Mouse (Mus musculus) telencephalon, adult 2 months (tissue): ENCODE data around the gene Dad1.

Source experiments
- DNase-seq: peaks from one replicate; pipeline ENCODE4 v3.0.0-alpha.2; 2011; ENCODE audit warnings: low read depth, low spot score

Dad1 gene

DNA sequence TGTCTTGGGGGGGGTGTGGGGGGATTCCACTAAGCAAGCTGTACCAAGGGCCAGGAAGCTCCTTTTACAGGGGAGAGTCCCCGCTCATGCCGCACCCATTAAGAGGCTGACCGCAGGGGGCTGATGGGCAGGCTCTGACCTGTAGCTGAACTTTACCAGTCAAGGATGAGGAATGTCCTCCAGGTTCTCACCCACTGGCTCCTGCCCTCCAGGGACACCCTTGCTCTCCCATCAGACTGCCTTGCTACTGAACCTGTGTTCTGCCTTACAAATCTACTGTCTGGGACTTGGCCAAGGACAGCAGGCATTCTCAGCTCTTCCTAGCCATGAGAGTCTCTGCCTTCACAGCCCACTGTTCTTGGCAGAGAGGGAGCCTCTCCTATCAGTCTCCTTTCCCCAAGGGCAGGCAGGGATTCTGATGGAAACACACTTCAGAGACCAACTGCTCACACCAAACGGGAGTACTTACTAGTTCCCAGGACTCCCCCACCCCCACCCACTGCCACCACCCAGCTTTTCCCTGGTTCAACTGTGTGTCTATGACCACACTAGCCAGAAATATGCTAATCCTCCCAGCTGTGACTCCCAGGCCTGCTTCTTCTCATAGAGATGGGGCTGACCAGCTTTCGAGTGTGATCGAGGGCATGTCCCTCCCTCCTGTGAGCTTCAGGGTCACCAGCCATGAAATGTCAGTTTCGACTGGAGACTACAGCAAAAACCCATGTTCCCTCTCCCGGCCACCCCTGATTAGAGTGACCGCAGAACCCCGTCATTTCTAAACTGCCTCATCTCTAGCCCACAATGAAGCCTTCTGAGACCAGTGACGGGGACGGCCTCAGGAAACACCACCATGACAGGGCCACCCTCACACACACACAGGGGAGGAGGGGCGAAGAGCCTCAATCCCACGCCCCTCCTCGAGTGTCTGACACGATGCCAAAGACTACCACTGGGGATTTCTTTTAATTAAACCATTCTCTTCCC, 29.1 kb downstream of the Dad1 start:
- DNase-seq = no peak

DNA sequence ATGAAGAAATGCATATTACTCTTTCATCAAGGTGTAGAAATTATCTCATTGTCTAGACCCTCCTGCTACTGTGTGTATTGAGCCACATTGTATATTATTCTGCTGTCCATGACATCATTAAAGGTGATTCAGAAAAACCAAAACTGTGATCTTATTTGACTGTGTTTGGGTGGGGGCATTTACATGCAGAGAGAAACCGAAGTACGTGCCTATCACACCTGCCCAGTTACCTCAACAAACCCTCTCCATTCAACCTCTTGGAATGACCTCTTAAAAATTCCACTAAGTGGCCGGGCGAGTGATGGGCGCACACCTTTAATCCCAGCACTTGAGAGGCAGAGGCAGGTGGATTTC, 29.9 kb downstream of the Dad1 start:
- DNase-seq = no peak

DNA sequence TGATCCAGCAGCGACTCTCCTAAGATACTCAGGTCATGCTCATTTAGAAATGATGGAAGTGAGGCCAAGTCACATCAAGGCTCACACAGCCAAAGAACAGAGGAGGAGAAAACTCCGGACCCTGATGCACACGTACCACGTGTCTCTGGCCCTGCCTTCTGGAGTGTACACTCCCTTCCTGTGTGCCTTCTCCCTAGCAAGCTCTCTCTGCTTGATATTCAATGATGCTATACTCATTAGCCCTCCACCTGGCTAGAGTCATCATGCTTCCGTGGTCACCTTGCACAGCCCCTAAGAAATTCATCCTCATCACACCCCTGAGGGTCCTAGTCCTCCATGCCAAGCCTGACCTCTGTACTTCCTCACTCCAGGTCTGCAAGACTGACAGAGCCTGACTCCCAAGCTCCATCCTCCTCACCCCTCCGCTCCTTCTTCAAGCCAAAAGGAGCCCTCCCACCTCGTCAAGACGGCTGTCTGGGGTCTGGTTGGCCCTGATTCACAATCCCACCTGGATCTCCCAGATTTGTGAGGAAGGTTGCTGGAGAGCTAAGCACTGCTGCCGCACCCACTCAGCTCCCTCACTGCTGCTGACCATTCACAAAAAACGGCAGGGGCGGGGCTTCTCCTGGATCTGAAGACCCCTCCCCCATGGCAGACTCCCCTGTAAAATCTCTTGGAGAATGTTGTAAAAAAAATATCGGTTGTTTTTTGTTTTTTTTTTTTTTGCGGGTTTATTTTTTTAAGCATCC, 30.4 kb downstream of the Dad1 start:
- DNase-seq = no peak

DNA sequence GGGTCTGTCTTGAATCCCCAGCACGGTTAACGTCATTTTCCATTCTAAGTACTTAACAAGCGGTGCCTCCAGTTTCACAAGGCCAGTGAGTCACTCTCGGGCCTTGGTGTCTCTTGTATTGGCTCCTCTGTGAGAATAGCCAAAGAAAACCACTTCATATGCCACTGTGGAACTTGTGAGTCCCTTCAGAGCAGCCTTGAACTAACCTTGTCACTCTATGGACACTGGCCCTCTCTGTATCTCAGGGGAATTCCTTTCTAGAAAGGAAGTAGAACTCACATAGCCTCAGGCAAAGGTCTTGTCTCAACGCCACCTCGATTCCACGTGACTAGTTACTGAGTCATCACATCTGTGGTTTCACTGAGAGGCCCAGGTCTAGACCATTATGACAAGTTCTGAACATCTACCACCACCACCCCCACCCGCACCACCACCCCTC, 31.6 kb downstream of the Dad1 start:
- DNase-seq = no peak

DNA sequence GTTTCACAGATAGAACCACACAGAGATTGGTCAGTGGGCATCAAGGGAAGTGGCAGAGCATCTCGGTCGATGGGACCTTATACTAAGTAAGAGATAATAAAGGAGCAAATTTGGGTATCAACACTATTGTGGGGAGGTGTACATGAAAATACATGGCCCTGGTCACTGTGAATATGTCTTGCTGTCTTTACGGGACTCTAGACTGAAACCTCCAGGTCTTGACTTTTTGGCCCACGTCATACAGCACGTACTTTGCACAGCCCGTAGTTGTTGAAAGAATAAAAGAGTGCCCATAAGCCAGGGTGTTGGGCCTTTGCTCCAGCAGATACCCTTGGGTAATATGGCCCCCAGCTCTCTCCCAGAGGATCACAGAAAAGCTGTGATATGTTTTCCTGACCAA, 32.3 kb downstream of the Dad1 start:
- no peak for DNase-seq

DNA sequence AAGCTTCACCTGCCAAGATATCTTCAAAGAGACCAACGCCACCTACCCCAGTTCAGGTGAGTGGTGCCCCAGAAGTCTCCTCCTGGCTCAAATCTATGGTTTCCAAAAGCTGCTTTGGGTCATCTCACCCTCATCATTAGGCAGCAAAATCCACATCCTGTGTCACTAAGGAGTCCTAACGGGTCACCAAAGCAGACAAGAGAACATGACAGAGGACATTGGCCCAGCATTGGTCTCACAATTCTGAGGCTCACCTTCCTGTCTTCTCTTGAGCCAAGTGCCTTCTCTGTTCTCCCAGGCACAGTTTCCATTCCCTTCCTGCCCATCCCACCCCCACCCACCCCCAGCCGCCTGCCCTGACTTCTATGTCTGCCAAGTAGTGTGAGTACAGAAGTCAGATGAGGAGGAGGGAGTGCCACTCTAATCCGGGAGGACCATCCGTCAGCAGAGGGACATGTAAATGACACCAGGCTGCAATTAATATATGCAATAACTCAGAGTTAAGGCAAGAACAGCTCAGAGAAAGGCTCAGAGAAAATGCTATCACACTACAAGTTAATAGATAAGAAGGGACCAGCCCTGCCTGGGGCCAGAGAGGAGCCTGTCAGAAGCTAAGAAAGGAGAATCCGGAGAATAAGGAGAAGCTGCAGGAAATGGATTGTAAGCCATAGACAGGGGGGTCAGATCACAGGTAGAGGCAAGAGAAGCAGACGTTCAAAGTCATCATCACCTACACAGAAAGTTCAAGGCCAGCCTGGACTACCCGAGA, 33.0 kb downstream of the Dad1 start:
- DNase-seq = no peak

DNA sequence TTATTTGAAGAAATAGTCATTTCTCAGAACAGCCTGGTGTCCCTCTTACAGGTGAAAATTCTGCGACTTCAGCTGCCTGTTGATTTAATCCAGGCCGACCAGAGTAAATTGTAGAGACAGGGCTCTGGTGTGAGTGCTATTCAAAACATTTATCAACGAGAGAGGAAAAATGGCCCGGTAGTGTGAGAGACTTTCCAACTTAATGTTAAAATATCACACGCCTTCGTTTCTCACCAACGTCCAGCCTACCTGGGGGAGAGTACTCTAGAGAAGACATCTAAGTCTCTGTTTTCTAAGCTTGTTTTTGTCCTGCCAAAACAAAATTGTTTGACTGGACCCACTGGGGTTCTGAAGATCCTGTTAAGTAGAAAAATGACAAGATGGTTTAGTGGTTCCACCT, 34.1 kb downstream of the Dad1 start:
- no peak for DNase-seq

DNA sequence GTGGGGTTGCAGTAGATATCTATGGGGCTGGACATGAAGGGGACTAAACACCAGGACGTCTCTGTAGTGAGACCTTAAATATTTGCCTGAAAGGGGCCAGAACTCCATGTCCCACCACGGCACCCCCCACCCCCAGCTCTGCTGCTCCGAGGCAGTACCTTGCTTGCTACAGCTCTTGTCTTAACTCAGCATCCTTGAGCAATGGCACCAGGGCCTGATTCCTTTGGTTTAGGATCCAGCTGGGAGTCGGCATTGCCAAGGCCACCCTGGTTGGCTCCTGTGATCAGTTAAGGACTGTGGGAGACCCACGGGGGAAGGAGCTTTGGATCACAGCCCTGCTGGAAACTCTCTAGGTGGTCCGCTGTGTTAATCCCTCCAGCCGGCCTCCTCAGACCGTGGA, 34.6 kb downstream of the Dad1 start:
- no peak for DNase-seq

DNA sequence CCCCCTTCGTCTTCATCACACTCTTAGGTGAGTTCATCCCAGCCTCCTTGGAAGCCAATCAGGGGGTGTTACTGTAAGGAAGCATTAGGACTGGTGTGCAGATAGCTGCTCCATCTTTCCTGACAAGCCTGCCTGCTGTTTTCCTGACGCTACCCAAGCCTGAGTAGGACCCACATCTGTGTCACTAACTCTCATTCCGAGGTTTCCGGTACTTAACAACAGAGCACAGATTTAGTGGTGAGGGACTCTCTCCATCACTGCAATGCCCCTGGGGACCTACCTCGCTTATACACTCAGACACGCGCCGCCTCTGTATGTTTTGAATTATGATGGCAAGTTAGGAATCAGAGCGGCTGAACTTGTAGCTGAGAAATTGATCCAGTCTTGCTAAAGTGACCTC, 35.2 kb downstream of the Dad1 start:
- DNase-seq = no peak

DNA sequence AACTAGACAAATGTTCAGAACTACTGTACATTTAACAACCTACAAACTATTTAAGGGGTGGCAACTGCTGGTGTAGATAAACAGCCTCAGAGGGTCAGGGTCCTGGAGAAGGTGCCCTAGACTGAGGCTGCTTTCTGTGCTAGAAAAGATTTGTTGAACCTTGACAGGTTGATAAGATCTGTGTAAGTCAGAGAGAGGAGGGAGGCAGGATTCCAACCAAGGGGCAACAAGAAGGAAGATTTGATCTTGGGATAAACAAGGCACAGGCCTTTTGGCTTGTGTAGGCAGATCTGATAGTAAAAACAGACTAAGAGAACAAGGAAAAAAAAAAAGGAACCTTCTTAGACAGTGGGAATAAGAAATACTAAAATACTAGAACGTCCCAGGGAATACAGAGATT, 35.7 kb downstream of the Dad1 start:
- no peak for DNase-seq

DNA sequence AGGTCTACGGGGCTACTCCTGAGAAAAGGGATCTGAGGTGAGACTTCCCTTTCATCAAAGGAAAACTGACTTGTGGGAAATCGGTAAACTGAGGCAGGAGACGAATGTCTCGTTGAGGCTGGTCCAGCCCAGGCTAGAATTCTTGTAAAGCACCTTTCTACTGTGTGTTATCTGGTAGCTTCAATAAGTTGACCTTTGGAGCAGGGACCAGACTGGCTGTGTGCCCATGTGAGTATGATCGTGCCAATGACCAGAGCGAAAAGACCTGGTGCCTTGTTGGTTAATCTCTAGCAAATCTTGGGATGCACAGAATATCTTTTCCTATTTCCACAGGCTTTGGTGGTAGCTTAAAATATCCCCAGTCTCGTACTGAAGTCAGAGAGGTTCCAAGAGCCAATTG, 37.8 kb downstream of the Dad1 start:
- DNase-seq = no peak

DNA sequence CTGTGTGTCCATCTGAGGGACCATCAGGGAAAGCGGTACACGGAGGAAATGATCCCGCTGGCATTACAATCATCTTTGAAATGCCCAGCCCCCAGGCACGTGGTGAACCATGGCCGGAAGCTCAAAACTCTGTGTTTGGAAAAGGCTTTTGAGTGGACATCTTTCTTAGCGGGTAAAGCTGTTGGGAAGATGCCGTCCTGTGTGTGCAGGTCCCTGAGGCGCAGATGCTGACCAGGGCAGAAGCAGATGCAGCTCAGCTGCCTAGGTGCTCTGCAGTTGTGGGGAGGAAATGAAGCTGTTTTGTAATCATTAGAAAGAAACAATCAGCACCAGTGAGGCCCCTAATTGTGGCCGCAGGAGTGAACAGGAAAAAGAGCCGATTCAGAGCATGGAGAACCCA, 39.0 kb downstream of the Dad1 start:
- DNase-seq = no peak

DNA sequence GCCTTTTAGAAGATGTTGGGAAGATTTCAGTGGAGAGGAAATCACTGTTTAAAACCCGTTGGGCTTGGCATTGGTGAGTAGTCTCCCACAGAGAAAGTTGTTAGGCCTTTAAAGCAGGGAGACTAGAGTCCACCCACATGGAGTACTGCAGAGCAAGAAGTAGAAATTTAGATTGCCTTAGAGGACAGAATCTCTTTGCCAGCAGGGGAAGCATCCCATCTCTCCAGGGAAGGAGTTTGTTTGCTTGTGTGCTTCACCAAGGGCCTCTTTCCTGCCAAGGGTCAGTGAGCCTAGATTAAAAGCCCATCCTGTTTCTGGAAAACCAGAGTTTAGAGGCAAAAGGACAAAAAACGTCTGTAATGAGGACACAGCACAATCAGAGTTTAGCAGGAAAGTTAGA, 39.4 kb downstream of the Dad1 start:
- no peak for DNase-seq

DNA sequence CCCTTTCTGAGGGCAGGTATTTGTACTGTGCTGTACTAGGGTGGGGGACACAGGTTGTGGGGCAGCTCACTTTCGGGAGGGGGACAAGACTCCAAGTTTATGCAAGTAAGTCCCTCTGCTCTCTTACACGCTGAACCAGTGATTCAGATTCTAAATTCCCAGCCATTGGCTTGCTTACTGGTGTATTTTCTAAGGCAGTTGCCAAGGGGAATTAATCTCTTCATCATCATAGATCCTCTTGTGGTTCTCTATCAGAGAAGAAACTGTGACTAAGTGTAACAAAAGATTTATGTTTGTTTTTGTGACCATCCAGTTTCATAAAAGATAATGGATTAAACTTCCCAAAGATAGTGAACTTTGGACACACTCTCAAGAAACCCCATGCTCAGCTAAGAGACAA, 40.2 kb downstream of the Dad1 start:
- no peak for DNase-seq

DNA sequence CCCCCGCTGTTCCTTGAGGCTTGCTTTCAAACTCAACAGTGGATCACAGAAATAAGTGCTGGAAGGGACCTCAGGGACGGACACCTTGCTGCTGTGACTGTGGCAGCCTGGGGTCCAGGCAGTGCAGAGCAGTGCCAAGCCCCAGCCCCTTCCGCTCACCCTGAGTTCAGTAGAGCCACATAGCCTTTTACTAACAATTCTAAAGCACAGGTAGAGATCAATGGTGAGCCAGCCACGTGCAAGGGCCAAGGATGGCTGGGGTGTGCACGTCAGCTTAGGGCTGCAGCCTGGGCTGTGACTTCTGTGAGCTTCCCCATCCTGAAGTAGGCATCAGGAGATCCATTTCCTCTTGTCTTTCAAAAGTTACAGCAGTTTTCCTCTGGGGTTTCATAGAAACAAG, 42.1 kb downstream of the Dad1 start:
- DNase-seq = no peak

DNA sequence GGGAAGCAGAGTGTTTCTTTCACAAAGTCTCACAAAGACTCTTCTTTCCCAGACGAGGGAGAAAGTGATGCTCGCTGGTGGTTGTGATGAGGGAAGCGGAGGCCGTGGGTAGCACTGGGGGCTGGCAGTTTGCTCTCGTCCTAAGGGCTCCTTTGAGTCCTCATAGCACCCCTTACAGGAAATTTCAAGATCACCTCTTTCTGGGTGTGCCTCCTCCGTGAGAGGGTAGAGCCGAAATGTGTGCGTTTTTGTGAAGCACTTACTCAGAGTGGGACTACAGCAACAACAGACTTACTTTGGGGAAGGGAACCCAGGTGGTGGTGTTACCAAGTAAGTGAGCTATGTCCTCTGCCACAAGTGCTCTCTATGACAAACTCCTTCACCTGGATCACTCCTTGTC, 42.7 kb downstream of the Dad1 start:
- no peak for DNase-seq

DNA sequence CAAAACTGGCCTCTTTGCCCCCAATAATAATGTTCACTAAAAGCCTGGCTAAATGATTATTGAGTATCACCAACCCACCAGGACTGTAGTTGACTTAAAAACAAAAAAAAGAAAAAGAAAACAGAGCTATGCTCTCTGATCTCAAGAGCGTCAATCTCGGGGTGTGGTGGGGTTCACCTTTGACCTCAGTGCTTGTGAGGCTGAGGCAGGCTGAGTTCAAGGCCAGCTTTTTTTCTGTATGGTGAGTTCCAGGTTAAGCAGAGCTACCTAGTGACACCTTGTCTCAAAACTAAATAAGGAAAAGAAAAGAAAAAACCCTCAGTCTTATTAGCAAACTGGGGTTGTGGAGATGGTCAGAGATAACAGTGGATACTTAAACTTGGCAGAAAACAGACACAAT, 43.5 kb downstream of the Dad1 start:
- DNase-seq = no peak

DNA sequence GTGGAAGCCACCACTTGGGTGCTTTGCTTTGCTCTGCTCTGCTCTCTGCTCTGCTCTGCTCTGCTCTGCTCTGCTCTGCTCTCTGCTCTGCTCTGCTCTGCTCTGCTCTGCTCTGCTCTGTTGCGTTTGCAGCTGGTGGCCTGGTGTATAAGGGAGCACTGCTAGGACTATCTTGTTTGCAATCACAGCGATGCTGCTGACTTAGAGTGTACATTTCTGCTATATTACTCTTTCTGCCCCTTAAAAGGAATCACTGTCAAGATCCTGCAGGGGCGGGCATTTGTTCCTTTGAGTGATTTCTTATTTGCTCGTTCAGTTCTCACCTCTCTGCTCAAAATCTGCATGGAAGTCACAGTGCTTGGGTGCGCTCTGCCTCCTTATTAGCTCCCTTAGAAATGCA, 44.0 kb downstream of the Dad1 start:
- no peak for DNase-seq

DNA sequence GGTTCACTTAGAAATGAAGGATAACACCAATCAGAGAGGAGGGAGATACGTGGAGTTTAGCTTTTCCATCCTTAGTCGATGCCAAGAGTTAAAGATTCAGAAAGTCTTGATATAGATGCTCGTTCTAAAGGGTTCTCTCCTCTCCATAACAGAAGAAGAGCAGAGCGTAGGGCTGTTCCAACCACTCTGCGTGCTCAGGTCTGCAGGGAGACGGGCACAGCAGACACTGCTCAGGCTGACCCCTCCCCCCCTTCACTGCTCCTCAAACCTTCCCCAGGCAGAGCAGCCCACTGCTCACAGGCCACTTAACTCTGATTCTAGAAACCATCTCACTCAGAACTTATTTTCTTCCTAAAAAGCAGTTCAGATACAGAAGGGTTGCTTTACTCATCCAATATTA, 45.2 kb downstream of the Dad1 start:
- no peak for DNase-seq

DNA sequence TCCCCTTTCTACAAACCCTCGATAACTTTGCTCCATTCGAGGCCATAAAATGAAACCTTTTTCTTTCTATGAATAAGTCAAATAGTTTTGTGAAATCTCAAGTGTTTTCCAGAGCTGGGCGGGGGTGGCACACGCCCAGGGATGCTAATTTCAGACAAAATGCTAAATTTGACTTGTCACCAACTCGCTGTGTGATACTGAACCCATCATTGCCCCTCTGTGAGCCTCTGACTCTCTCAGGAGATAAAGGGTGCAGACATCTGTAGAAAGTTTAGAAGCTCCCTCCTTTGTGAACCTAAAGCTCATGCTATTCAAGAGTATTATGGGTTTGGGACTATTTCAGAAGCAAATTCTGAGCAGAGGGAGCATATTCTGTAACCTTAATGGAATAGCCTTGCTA, 46.0 kb downstream of the Dad1 start:
- no peak for DNase-seq

DNA sequence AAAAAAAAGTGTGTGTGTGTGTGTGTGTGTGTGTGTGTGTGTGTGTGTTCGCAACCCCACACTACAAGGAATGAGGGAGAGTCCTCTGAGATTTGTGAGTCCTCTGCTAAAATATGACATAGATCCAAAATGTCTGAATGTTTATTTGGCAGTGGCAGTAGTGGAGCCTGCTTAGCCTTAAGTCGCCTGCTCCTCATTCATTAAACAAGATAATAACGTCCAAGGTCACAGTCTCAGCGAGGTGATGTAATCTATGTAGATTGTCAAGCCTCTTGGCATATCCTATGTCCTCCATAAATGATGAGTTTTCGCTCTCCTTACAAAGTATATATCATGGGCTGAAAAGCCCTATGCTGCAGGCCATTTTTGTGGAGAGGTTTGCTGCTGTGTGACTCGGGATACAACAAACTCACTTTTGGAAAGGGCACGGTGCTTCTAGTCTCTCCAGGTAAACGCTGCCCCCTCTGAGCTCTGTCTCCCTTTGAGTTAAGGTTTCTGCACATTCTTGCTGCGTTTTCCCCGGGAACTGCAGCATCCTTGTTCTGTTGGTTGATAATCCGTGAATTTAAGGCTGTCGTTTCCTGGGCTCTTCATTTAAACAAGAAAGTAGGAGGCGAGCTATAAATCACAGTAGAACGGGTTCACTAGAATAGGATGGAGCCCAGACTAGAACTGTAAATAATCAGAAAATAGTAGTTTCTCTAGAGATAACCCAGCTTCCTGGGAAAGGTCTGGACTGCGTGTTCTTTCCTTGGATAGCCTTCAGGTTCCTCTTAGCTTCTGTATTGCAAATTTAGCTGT, 47.0 kb downstream of the Dad1 start:
- no peak for DNase-seq
